ENCODE assay signal across 8 mouse cellular contexts in the genomic region with DNA sequence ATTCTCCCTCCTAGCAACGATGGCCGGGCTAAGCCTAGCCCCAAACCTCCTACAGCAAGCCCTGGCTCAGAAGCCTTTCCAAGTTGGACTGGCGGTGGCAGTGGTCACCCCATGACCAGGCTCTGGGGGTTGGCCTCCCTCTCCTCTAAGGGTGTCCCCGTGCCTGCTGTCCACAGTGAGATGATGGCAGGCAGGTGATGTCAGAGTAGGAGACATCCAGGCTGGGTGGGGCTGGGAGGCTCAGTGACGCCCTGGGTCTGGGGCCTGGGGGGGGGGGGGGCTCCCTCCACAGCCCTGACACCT. TPM values are rescaled to one million over a fixed set of nuclear protein-coding genes. Genes with fewer than 3 reads are reported as not detected.
DNase-seq lines count a peak whose midpoint lies in the region; ATAC-seq and TF ChIP-seq lines count a peak whose summit lies in the region.

No protein-coding gene starts in this region.

- no peak overlapping the region for H3K27ac ChIP-seq in CH12.LX (ENCODE audit: insufficient read depth, low read depth)
- no peak overlapping the region for H3K27ac ChIP-seq in forebrain, postnatal 0 days (ENCODE audit: low read depth, low read length)
- H3K27ac ChIP-seq in liver, postnatal 0 days (ENCODE audit: low read depth), result 0 out of 2 replicates have a peak overlapping the region, but pooled peaks have one; percentile 82

- intact Hi-C loops in gastrocnemius, postnatal 14 days (cut with DNase I; ENCODE audit: low total_unique reads), result no loop called here

- TF ChIP-seq EP300 in CH12.LX (IDR thresholded peaks at IDR 0.05; ENCODE audit: low read length), result no peak
- no peak for TF ChIP-seq EP300 in liver, postnatal 0 days (IDR thresholded peaks at IDR 0.05; ENCODE audit: low read depth)

- no peaks in the 10 kb centered on the region for H3K9me3 ChIP-seq in CH12.LX (replicated peaks; ENCODE audit: low read length)
- H3K9me3 ChIP-seq in forebrain, postnatal 0 days (ENCODE audit: low read length), result no peaks in the 10 kb centered on the region
- H3K9me3 ChIP-seq in liver, postnatal 0 days (ENCODE audit: low read length), result no peaks in the 10 kb centered on the region

- dilution Hi-C loops in CH12.LX (cut with MboI; ENCODE audit: extremely low pct_ligation_motif_present, extremely low pct_unique_long_range_greater_than_20kb, low sequenced_read_pairs), result no loop called here

- H3K79me2 ChIP-seq in CH12.LX (replicated peaks; ENCODE audit: control insufficient read depth, extremely low read depth, insufficient read depth, poor library complexity, severe bottlenecking), result no peaks in the 10 kb centered on the region

- peak overlapping the region; percentile 61 for H3K4me2 ChIP-seq in CH12.LX (ENCODE audit: insufficient read depth, low read depth, poor library complexity, severe bottlenecking)
- H3K4me2 ChIP-seq in forebrain, postnatal 0 days (ENCODE audit: low read depth), result peak overlapping the region; percentile 93
- H3K4me2 ChIP-seq in liver, postnatal 0 days (ENCODE audit: low read depth, low read length), result peak overlapping the region; percentile 91

- in situ Hi-C loops in CH12.LX (cut with MboI; ENCODE audit: low pct_ligation_motif_present, low pct_unique_long_range_greater_than_20kb, low sequenced_read_pairs), result no loop called here

- ATAC-seq in forebrain, postnatal 0 days, result peak; percentile 26; the same call in 1 of the 2 replicates
- no peak for ATAC-seq in liver, postnatal 0 days

- peaks cover 48% of the 10 kb centered on the region for H3K27me3 ChIP-seq in CH12.LX (replicated peaks)
- H3K27me3 ChIP-seq in forebrain, postnatal 0 days (ENCODE audit: insufficient read depth, low read length), result no peaks in the 10 kb centered on the region
- peaks cover 22% of the 10 kb centered on the region for H3K27me3 ChIP-seq in liver, postnatal 0 days (ENCODE audit: insufficient read depth, low read length)

- no peak for TF ChIP-seq CTCF in CH12.LX (conservative IDR thresholded peaks at IDR 0.05 in 1 of 2, IDR thresholded peaks at IDR 0.05 in 1 of 2; ENCODE audit: low read depth in 2 of 2, low read length in 2 of 2)
- no peak for TF ChIP-seq CTCF in forebrain, postnatal 0 days (IDR thresholded peaks at IDR 0.05; ENCODE audit: low read depth)
- TF ChIP-seq CTCF in liver, postnatal 0 days (IDR thresholded peaks at IDR 0.05; ENCODE audit: low read depth), result no peak

- peak overlapping the region; percentile 42 to 67 (median 58) for H3K4me3 ChIP-seq in CH12.LX (replicated peaks in 1 of 3; ENCODE audit: low read depth in 2 of 3, low read length in 2 of 3, poor library complexity in 1 of 3)
- H3K4me3 ChIP-seq in forebrain, postnatal 0 days (ENCODE audit: low read depth, low read length), result peak overlapping the region; percentile 84
- peak overlapping the region; percentile 69 for H3K4me3 ChIP-seq in liver, postnatal 0 days (ENCODE audit: low read depth, low read length)

- DNase-seq in heart, adult 11 months, result peak; percentile 93
- DNase-seq in heart, adult 18-20 months, result no peak
- DNase-seq in CH12.LX (ENCODE audit: extremely low read depth), result no peak
- DNase-seq in forebrain, postnatal 0 days, result no peak
- DNase-seq in liver, postnatal 0 days, result no peak
- no peak for DNase-seq in urinary bladder, postnatal 10 days (ENCODE audit: low spot score)
- DNase-seq in thymus, postnatal 0 days (ENCODE audit: low spot score), result no peak
- no peak for DNase-seq in gastrocnemius, postnatal 14 days

- H3K9ac ChIP-seq in CH12.LX (ENCODE audit: insufficient read depth, low read depth), result peak overlapping the region; percentile 32; the same call in 1 of the 2 replicates
- peak overlapping the region; percentile 90 for H3K9ac ChIP-seq in forebrain, postnatal 0 days
- H3K9ac ChIP-seq in liver, postnatal 0 days (replicated peaks), result peak overlapping the region; percentile 75

- H3K4me1 ChIP-seq in CH12.LX (ENCODE audit: control insufficient read depth in 1 of 2, insufficient read depth in 2 of 2), result peaks cover 11 to 20% of the 10 kb centered on the region in 2 experiments
- peaks cover 17% of the 10 kb centered on the region for H3K4me1 ChIP-seq in forebrain, postnatal 0 days (ENCODE audit: insufficient read depth)
- H3K4me1 ChIP-seq in liver, postnatal 0 days (ENCODE audit: insufficient read depth), result peaks cover 16% of the 10 kb centered on the region

- TF ChIP-seq RAD21 in CH12.LX (IDR thresholded peaks at IDR 0.05; ENCODE audit: low read depth, low read length), result no peak

- 14% methylated on average over 5 of the region's 5 CpGs for WGBS in forebrain, postnatal 0 days
- 25% methylated on average over 5 of the region's 5 CpGs for WGBS in liver, postnatal 0 days (ENCODE audit: insufficient replicate concordance)

- TF ChIP-seq POLR2A in CH12.LX (IDR thresholded peaks at IDR 0.05; ENCODE audit: low read depth, low read length), result no peak

- no peaks in the 10 kb centered on the region for H3K36me3 ChIP-seq in CH12.LX (replicated peaks in 1 of 2; ENCODE audit: control insufficient read depth in 1 of 2, insufficient read depth in 1 of 2, low read length in 1 of 2)
- H3K36me3 ChIP-seq in forebrain, postnatal 0 days (ENCODE audit: insufficient read depth), result peaks cover 17% of the 10 kb centered on the region; the same call in 1 of the 2 replicates
- H3K36me3 ChIP-seq in liver, postnatal 0 days (replicated peaks; ENCODE audit: insufficient read depth, low read length), result no peaks in the 10 kb centered on the region

TF ChIP-seq in CH12.LX, 34 proteins besides CTCF, POLR2A, EP300 and RAD21:
- TF ChIP-seq MYC (IDR thresholded peaks at IDR 0.05; ENCODE audit: low read depth, low read length), result no peak
- TF ChIP-seq RCOR1 (conservative IDR thresholded peaks at IDR 0.05; ENCODE audit: low read depth, low read length), result no peak
- no peak for TF ChIP-seq JUN (IDR thresholded peaks at IDR 0.05; ENCODE audit: insufficient read depth, low read depth, low read length)
- no peak for TF ChIP-seq PAX5 (IDR thresholded peaks at IDR 0.05; ENCODE audit: low read length)
- TF ChIP-seq UBTF (IDR thresholded peaks at IDR 0.05; ENCODE audit: low read depth, low read length), result no peak
- TF ChIP-seq ZNF384 (IDR thresholded peaks at IDR 0.05; ENCODE audit: low read depth, low read length), result no peak
- no peak for TF ChIP-seq E2F4 (IDR thresholded peaks at IDR 0.05; ENCODE audit: insufficient replicate concordance, low read depth, low read length)
- no peak for TF ChIP-seq USF2 (conservative IDR thresholded peaks at IDR 0.05; ENCODE audit: low read depth, low read length)
- TF ChIP-seq MAZ (IDR thresholded peaks at IDR 0.05; ENCODE audit: low read depth, low read length), result no peak
- TF ChIP-seq ZC3H11A (IDR thresholded peaks at IDR 0.05; ENCODE audit: low read depth, low read length), result no peak
- no peak for TF ChIP-seq NELFE (IDR thresholded peaks at IDR 0.05; ENCODE audit: low read depth, low read length)

RNA-seq across cellular contexts. Expression of gene Cep170b, which starts 2.7 kb away (rescaled TPM):
- 10 to 100 TPM; 10.1 to 11.1 TPM for total RNA-seq in heart, adult 18-20 months (2021)
- total RNA-seq in CH12.LX (2012; rRNA removed) (30.6 and 39.1 TPM in 2 replicates), CH12.LX (2014; rRNA removed) (44.4 and 48.1 TPM in 2 replicates)
- polyA plus RNA-seq in CH12.LX (2012; ENCODE audit: insufficient read length, low read depth), result 44.4 and 63.1 TPM in 2 replicates
- total RNA-seq in forebrain, postnatal 0 days (2014; rRNA removed), result 67.0 and 86.7 TPM in 2 replicates
- 22.4 and 31.6 TPM in 2 replicates for polyA plus RNA-seq in forebrain, postnatal 0 days (2015; fragmentation: Nextera tagmentation; extraction: Ambion mirVana)
- 4.0 and 4.8 TPM in 2 replicates for polyA plus RNA-seq in liver, postnatal 0 days (2015; fragmentation: Nextera tagmentation; extraction: Ambion mirVana)
- polyA plus RNA-seq in thymus, postnatal 0 days (2015; fragmentation: Nextera tagmentation; extraction: Ambion mirVana), result 4.3 and 4.9 TPM in 2 replicates
- total RNA-seq in gastrocnemius, postnatal 14 days (2021), result 10 to 100 TPM; 10.9 to 14.4 TPM

RNA-seq across cellular contexts. Expression of gene Pld4, which starts 37.5 kb away (rescaled TPM):
- 1 to 10 TPM; 6.0 to 7.8 TPM for total RNA-seq in heart, adult 18-20 months (2021)
- 149 and 155 TPM in 2 replicates for total RNA-seq in CH12.LX (2012; rRNA removed)
- 112 and 117 TPM in 2 replicates for total RNA-seq in CH12.LX (2014; rRNA removed)
- polyA plus RNA-seq in CH12.LX (2012; ENCODE audit: insufficient read length, low read depth), result 196 and 226 TPM in 2 replicates
- total RNA-seq in forebrain, postnatal 0 days (2014; rRNA removed), result 6.2 and 7.3 TPM in 2 replicates
- 8.0 and 8.1 TPM in 2 replicates for polyA plus RNA-seq in forebrain, postnatal 0 days (2015; fragmentation: Nextera tagmentation; extraction: Ambion mirVana)
- polyA plus RNA-seq in liver, postnatal 0 days (2015; fragmentation: Nextera tagmentation; extraction: Ambion mirVana), result 20.9 and 22.4 TPM in 2 replicates
- polyA plus RNA-seq in thymus, postnatal 0 days (2015; fragmentation: Nextera tagmentation; extraction: Ambion mirVana), result 46.2 and 49.3 TPM in 2 replicates
- total RNA-seq in gastrocnemius, postnatal 14 days (2021), result 1 to 10 TPM; 3.2 to 4.1 TPM

RNA-seq across cellular contexts. Expression of gene Zbtb42, which starts 44.4 kb away (rescaled TPM):
- total RNA-seq in heart, adult 18-20 months (2021), result 1 to 10 TPM; 3.6 to 4.9 TPM
- total RNA-seq in CH12.LX (2012; rRNA removed) (0.30 and 0.63 TPM in 2 replicates), CH12.LX (2014; rRNA removed) (not detected in 2 replicates)
- 0.08 and 0.11 TPM in 2 replicates for polyA plus RNA-seq in CH12.LX (2012; ENCODE audit: insufficient read length, low read depth)
- total RNA-seq in forebrain, postnatal 0 days (2014; rRNA removed), result 1.0 and 3.5 TPM in 2 replicates
- polyA plus RNA-seq in forebrain, postnatal 0 days (2015; fragmentation: Nextera tagmentation; extraction: Ambion mirVana), result 0.77 and 1.2 TPM in 2 replicates
- 1.3 and 1.6 TPM in 2 replicates for polyA plus RNA-seq in liver, postnatal 0 days (2015; fragmentation: Nextera tagmentation; extraction: Ambion mirVana)
- 2.6 and 2.8 TPM in 2 replicates for polyA plus RNA-seq in thymus, postnatal 0 days (2015; fragmentation: Nextera tagmentation; extraction: Ambion mirVana)
- total RNA-seq in gastrocnemius, postnatal 14 days (2021), result 1 to 10 TPM; 1.3 to 2.1 TPM

RNA-seq across cellular contexts. Expression of gene Akt1, which starts 48.3 kb away (rescaled TPM):
- total RNA-seq in heart, adult 18-20 months (2021), result 100 to 1,000 TPM; 182 to 193 TPM
- total RNA-seq in CH12.LX (2012; rRNA removed) (66.6 and 79.9 TPM in 2 replicates), CH12.LX (2014; rRNA removed) (69.8 and 74.4 TPM in 2 replicates)
- 144 and 178 TPM in 2 replicates for polyA plus RNA-seq in CH12.LX (2012; ENCODE audit: insufficient read length, low read depth)
- total RNA-seq in forebrain, postnatal 0 days (2014; rRNA removed), result 213 and 215 TPM in 2 replicates
- polyA plus RNA-seq in forebrain, postnatal 0 days (2015; fragmentation: Nextera tagmentation; extraction: Ambion mirVana), result 117 TPM in 2 replicates
- 26.7 and 29.3 TPM in 2 replicates for polyA plus RNA-seq in liver, postnatal 0 days (2015; fragmentation: Nextera tagmentation; extraction: Ambion mirVana)
- 60.8 and 80.4 TPM in 2 replicates for polyA plus RNA-seq in thymus, postnatal 0 days (2015; fragmentation: Nextera tagmentation; extraction: Ambion mirVana)
- total RNA-seq in gastrocnemius, postnatal 14 days (2021), result 10 to 100 TPM; 78.3 to 89.4 TPM

Comparison
In these comparisons a context has a peak if more than half of its experiments do, and no peak if none do; other contexts are left out.
1. H3K9ac ChIP-seq: peak in every context shown above with its lines; median percentile 90 in forebrain, postnatal 0 days; 75 in liver, postnatal 0 days; 32 in CH12.LX.
2. RNA of gene Pld4, which starts 37.5 kb away (total RNA-seq): 112 to 155 TPM in CH12.LX; 6.0 to 7.8 TPM in heart, adult 18-20 months, 6.2 to 7.3 TPM in forebrain, postnatal 0 days and 3.2 to 4.1 TPM in gastrocnemius, postnatal 14 days; every median in the first group is over 10 times any median in the second.
3. Peak in every context shown above with its lines, with median percentiles within 50 percentile points of each other: H3K4me2 ChIP-seq and H3K4me3 ChIP-seq.